Mouse (Mus musculus): Measurements from ENCODE around the gene Gm9733.
A peak's percentile ranks its signal among the peaks of the same experiment; 100 is the strongest.
"Not testable (repeated sequence)": the region's sequence is repeated elsewhere in the genome, so short reads cannot be mapped to it uniquely, and the experiment has no call there.

Gm9733 gene

GRCm38 (mm10) chr3:15332063-15332462 is at the start of gene Gm9733:
Gene Gm9733 (minus strand): TSS chr3:15332302.
- no peak for DNase-seq (ENCODE audit: low read depth in 1 of 2, low spot score in 2 of 2)

GRCm38 (mm10) chr3:15355690-15356089 is 23.6 kb upstream of the Gm9733 start:
- DNase-seq (ENCODE audit: low read depth in 1 of 2, low spot score in 2 of 2), result not testable (repeated sequence)

GRCm38 (mm10) chr3:15350318-15350717 is 18.2 kb upstream of the Gm9733 start:
- DNase-seq (ENCODE audit: low read depth in 1 of 2, low spot score in 2 of 2), result not testable (repeated sequence)

GRCm38 (mm10) chr3:15345606-15346005 is 13.5 kb upstream of the Gm9733 start:
- DNase-seq (ENCODE audit: low read depth in 1 of 2, low spot score in 2 of 2), result not testable (repeated sequence)

GRCm38 (mm10) chr3:15340287-15340686 is 8.2 kb upstream of the Gm9733 start:
- no peak for DNase-seq (ENCODE audit: low read depth in 1 of 2, low spot score in 2 of 2)

GRCm38 (mm10) chr3:15334182-15334581 is 2.1 kb upstream of the Gm9733 start:
- no peak for DNase-seq (ENCODE audit: low read depth in 1 of 2, low spot score in 2 of 2)

DNA sequence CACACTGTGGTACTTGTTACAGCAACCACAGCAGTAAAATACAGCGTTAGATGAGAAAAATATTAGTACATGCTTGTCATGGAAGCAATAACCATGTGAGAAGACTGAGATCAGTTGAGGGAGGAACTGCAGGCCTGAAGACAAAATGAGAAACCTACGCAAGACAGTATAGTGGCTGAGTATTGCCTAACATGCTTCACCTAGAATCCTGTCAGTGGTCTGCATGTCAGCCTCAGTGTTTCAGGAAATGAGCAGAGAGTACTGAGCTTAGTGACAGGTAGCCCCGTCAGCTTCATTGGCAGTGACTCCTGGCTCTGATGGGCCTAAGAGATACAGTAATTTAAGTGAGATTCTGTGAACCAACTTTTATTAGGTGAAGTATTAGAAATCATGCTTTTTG is 557 bp downstream of the Gm9733 start:
- DNase-seq (ENCODE audit: low read depth in 1 of 2, low spot score in 2 of 2), result no peak

DNA sequence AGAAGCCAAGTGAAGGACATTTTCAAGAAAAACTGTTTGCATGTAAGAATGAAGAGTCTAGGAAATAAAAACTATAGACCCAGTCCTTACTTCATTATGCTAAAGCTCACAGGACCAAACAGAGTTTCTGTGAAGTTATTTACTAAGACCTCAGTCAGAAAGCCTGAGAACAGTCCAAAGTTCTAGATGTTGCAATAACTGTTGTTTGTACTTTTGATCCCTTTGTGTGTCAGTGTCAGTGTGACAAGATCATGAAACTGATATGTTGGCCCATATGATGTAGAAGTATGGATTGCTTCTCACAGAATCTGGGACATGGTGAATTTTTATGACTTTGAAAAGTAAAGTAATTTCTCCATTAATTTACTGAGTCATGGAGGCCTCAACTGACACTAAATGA is 2.6 kb downstream of the Gm9733 start:
- DNase-seq (ENCODE audit: low read depth in 1 of 2, low spot score in 2 of 2), result no peak

DNA sequence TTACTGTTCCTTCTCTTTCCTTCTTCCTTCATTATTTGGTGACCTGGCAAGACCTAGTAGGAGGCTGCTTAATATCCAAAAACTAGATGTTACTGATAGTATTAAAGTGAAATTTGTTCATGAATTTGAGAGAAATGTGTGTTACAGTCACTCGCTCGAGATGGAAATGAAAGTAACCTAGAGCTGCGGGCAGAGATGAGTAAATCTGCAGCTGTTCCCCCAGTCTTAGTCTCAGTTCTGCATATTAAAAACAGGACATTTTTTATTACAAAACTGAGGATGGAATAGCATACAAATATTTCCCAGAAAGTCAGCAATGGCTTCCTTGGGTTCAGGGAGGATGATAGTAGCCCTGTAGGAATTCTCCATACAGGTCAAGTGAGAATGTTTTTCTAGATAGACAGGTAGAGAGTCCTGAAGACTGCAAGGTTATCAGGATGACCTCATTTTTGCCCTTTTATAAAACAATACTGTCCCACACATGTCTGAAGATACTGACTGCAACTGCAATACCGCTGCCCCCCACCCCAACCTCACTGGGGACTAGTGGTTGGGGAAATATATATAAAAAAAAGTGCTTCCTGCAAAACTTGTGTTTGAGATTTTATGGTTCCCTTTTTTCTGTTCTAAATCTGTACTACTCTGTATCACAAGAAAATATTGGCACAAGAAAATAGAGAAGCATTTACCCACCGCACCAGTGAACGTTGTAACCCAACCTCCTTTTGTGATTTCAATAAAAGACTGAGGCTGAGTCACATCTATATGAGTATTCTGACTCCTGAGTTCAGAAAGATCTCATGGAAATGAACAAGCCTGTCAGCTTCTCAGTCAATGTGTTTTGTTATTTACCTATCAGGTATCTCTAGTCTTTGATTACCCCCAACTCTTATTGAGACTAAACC is 47.4 kb downstream of the Gm9733 start:
- peak; percentile 12 to 31 for DNase-seq (ENCODE audit: low read depth in 1 of 2, low spot score in 2 of 2)

DNA sequence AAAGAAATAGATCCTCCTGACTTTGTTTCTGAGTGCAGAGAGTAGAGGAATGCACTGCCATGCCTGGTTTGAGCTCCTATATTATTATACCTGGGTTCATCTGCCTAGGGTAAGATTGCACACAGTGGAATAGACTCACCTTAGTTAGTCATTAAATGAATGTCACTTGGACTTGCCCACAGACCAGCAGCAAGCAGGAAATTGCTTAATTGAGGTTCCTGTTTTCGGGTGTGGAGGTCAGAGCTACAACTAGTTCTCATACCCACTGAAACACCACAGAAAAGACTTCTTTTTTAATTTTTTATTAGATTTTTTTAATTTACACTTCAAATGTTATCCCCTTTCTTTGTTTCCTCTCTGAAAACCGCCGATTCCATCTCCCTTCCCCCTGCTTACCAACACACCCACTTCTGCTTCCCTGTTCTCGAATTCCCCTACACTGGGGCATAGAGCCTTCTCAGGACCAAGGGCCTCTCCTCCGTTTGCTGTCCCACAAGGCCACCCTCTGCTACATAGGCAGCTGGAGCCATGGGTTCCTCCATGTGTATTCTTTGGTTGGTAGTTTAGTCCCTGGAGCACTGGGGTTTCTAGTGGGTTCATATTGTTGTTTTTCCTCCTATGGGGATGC is 56.1 kb downstream of the Gm9733 start:
- peak; percentile 5 to 6 for DNase-seq (ENCODE audit: low read depth in 1 of 2, low spot score in 2 of 2)

GRCm38 (mm10) chr3:15264450-15264849 is 67.7 kb downstream of the Gm9733 start:
- DNase-seq (ENCODE audit: low read depth in 1 of 2, low spot score in 2 of 2), result no peak

DNA sequence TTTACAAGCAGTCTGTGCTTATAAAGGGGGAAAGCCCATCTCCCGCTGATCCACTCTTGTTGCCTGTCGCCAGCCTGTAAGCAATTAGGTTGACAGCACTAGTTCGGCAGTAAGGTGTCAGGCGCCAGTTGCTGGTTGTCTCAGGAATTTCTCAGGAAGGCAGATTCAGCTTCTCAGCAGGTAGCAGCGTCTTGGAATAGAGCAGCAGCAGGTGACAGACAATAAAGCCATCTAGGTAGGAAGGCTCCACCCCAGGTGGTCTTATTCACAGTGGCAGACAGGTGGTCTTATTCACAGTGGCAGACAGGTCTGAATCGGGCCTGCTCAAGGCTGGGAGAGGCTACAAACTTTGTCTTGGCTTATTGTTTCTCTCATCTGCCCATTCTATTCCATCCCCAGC is 76.4 kb downstream of the Gm9733 start:
- no peak for DNase-seq (ENCODE audit: low read depth in 1 of 2, low spot score in 2 of 2)
